Mouse (Mus musculus): ENCODE data around the gene Dgke.

Gene Dgke

DNA sequence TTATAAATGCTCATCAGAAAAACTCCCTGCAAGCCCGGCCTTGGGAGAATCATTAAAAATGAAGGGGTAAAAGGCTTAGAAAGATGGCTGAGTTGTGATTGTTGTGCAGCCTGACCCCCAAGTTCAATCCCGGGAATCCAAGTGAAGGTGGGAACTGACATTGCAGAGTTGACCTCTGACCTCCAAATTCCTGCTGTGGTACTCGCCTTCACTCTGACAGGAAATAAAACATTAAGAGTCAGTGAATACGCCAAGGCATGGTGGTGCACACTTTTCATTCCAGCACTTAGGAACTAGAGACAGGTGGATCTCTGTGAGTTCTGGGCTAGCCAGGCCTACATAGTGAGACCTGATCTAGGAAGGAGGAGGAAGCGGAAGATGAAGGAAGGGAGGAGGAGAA, 61.2 kb downstream of the Dgke start:
- CTCF ChIA-PET, result interaction anchor here in 1 of 4 experiments (1.1 kb wide), 1 partner anchor 15 kb away, joined by 3 read pairs; no protein-coding TSS in a partner anchor

DNA sequence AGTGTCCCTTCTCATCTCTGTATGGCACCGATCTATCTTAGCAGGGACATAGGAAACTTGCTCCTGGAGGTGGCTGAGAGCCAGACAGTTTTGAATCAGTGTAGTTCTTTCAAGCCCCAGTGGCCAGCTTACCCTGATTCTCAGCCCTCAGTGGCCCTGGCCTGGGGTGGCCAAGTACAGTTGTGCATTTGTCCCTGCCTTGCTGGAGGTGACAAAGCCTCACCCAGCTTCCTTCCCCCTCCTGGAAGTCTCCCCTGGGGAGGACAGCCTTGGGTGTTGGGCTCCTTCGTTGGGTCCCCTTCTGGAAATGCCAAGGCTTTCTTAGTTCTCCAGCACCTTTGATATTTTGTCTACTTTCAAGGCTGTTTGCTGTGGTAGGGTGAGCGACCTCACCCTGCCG, 62.9 kb downstream of the Dgke start:
- CTCF ChIA-PET, result interaction anchor here (0.6 to 1.9 kb wide), 17 partner anchors 8 to 575 kb away, joined by 3 to 20 read pairs (median 4); no protein-coding TSS in a partner anchor
- POLR2A ChIA-PET, result interaction anchor here (0.6 to 32.1 kb wide), 31 partner anchors 5 to 762 kb away, joined by 3 to 979 read pairs (median 5); partner anchors contain the start of genes Coil (in 1 of the 4), Elobl (in 1 of the 4) and Scpep1 (in 1 of the 4)

More for the DNA sequence above, 61.2 kb downstream of the Dgke start:
- POLR2A ChIA-PET, result interaction anchor here (0.7 to 32.1 kb wide), 10 partner anchors 6 to 316 kb away, joined by 3 to 979 read pairs (median 4); partner anchors contain the start of genes Coil (in 1 of the 4), Elobl (in 1 of the 4) and Trim25 (in 1 of the 4)

- ChIA-PET POLR2A (interaction anchor here (0.6 to 32.1 kb wide), 22 partner anchors 6 to 70 kb away, joined by 3 to 979 read pairs (median 6); partner anchors contain the start of genes Coil (in 1 of the 4) and Elobl (in 1 of the 4)), CTCF (interaction anchor here in 2 of 4 experiments (1.0 to 1.9 kb wide), 7 partner anchors 10 to 56 kb away, joined by 3 to 10 read pairs (median 3); no protein-coding TSS in a partner anchor)
Observed at GRCm38 (mm10) chr11:89003078-89003477, 63.6 kb downstream of the Dgke start.

GRCm38 (mm10) chr11:89002621-89003020, 64.0 kb downstream of the Dgke start:
- CTCF ChIA-PET, result interaction anchor here in 3 of 4 experiments (0.6 to 2.1 kb wide), 10 partner anchors 9 to 56 kb away, joined by 3 to 7 read pairs (median 4); no protein-coding TSS in a partner anchor
- POLR2A ChIA-PET, result interaction anchor here (0.7 to 32.1 kb wide), 18 partner anchors 6 to 58 kb away, joined by 3 to 979 read pairs (median 10); partner anchors contain the start of genes Coil (in 1 of the 4) and Elobl (in 1 of the 4)

- POLR2A ChIA-PET, result interaction anchor here (0.7 to 32.1 kb wide), 24 partner anchors 7 to 57 kb away, joined by 3 to 979 read pairs (median 6); partner anchors contain the start of genes Coil (in 1 of the 4) and Elobl (in 1 of the 4)
- CTCF ChIA-PET, result interaction anchor here (0.6 to 2.1 kb wide), 9 partner anchors 8 to 121 kb away, joined by 3 to 7 read pairs (median 4); no protein-coding TSS in a partner anchor
Observed at GRCm38 (mm10) chr11:89002068-89002467, 64.6 kb downstream of the Dgke start.

DNA sequence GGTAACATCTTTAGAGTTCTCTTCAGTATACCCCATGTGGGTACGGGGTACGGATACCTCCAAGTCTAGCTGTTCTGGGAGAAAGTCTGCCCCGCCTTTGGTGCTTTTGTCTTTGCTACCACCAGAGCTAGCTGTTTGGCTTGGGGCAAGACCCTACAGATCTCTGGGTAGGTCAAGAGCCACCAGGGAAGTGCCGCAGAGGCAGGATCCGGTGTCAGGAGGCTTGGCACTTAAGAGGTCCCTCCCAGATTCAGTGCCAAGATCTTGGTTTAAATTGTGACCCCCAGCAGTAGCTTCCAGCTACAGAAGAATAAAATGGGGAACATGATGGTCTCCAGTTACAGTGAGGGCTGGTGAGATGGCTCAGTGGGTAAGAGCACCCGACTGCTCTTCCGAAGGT, 65.1 kb downstream of the Dgke start:
- POLR2A ChIA-PET, result interaction anchor here (0.7 to 32.1 kb wide), 23 partner anchors 7 to 67 kb away, joined by 3 to 979 read pairs (median 5); partner anchors contain the start of genes Coil (in 1 of the 4) and Elobl (in 1 of the 4)
- CTCF ChIA-PET, result interaction anchor here in 3 of 4 experiments (0.6 to 2.1 kb wide), 9 partner anchors 8 to 120 kb away, joined by 3 to 7 read pairs (median 4); no protein-coding TSS in a partner anchor

- CTCF ChIA-PET, result interaction anchor here in 2 of 4 experiments (0.6 to 6.2 kb wide), 4 partner anchors 13 to 68 kb away, joined by 3 to 52 read pairs (median 5); no protein-coding TSS in a partner anchor
- POLR2A ChIA-PET, result interaction anchor here (0.6 to 51.7 kb wide), 22 partner anchors 8 to 92 kb away, joined by 3 to 1912 read pairs (median 8); partner anchors contain the start of genes Coil (in 1 of the 4), Elobl (in 1 of the 4) and Scpep1 (in 1 of the 4)
Observed at GRCm38 (mm10) chr11:89000527-89000819, 66.2 kb downstream of the Dgke start.

DNA sequence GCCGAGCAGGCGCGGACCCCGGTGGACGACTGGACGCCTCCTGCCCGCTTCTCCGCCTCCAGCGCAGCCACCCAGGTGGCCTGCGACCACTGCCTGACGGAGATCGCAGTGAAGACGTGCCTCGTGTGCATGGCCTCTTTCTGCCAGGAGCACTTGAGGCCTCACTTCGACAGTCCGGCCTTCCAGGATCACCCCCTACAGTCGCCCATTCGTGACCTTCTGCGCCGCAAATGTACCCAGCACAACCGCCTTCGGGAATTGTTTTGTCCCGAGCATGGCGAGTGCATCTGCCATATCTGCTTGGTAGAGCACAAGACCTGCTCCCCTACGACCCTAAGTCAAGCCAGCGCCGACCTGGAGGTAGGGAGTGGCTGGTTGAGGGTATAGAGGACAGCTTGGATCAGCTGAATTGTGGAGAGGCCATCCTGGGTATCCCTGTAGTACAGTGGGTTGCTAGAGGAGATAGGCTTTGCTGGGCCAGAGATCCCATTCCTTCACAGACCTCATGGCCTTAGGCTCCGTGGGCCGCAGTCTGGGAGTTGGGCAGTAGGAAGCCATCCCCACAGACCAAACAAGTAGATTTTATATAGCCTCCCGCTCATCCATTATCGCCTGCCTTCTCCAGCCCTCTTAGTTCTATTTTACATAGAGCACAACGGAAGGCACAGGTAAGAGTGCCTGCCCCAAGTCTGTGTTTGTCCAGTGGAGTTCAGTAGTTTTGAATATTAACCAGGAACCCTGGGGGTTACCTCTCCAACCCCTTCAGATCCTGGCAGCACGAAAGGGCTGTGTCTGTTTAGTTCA, 66.7 kb downstream of the Dgke start:
- CTCF ChIA-PET, result interaction anchor here (0.8 to 6.2 kb wide), 9 partner anchors 10 to 69 kb away, joined by 3 to 52 read pairs (median 5); no protein-coding TSS in a partner anchor
- POLR2A ChIA-PET, result interaction anchor here (0.7 to 51.7 kb wide), 34 partner anchors 9 to 621 kb away, joined by 3 to 1912 read pairs (median 5); partner anchors contain the start of genes Coil (in 1 of the 4), Elobl (in 1 of the 4) and Scpep1 (in 1 of the 4)

- CTCF ChIA-PET, result interaction anchor here (0.6 to 6.2 kb wide), 13 partner anchors 9 to 151 kb away, joined by 3 to 52 read pairs (median 4); no protein-coding TSS in a partner anchor
- POLR2A ChIA-PET, result interaction anchor here (0.6 to 51.7 kb wide), 31 partner anchors 10 to 620 kb away, joined by 3 to 1912 read pairs (median 6); partner anchors contain the start of genes Coil (in 1 of the 4), Dgke (in 1 of the 4), Elobl (in 1 of the 4) and Scpep1 (in 1 of the 4)
Observed at GRCm38 (mm10) chr11:88998974-88999722, 67.5 kb downstream of the Dgke start, which contains the start of gene Trim25. Trim25 (plus strand) TSS chr11:88999376.

GRCm38 (mm10) chr11:88998406-88998805, 68.2 kb downstream of the Dgke start:
- POLR2A ChIA-PET, result interaction anchor here (0.6 to 51.7 kb wide), 27 partner anchors 10 to 620 kb away, joined by 3 to 1912 read pairs (median 9); partner anchors contain the start of genes Coil (in 1 of the 4), Dgke (in 1 of the 4), Elobl (in 1 of the 4) and Scpep1 (in 1 of the 4)
- CTCF ChIA-PET, result interaction anchor here (0.6 to 6.2 kb wide), 14 partner anchors 9 to 150 kb away, joined by 3 to 52 read pairs (median 5); no protein-coding TSS in a partner anchor

- ChIA-PET POLR2A (interaction anchor here in 3 of 4 experiments (0.5 to 51.7 kb wide), 30 partner anchors 11 to 990 kb away, joined by 3 to 1912 read pairs (median 8); partner anchors contain the start of genes Scpep1 (in 2 of the 3), Akap1 (in 1 of the 3), Coil (in 1 of the 3) and Dgke (in 1 of the 3)), CTCF (interaction anchor here (0.5 to 6.2 kb wide), 25 partner anchors 8 to 191 kb away, joined by 3 to 52 read pairs (median 4); no protein-coding TSS in a partner anchor)
Observed at GRCm38 (mm10) chr11:88997343-88997742, 69.3 kb downstream of the Dgke start.

DNA sequence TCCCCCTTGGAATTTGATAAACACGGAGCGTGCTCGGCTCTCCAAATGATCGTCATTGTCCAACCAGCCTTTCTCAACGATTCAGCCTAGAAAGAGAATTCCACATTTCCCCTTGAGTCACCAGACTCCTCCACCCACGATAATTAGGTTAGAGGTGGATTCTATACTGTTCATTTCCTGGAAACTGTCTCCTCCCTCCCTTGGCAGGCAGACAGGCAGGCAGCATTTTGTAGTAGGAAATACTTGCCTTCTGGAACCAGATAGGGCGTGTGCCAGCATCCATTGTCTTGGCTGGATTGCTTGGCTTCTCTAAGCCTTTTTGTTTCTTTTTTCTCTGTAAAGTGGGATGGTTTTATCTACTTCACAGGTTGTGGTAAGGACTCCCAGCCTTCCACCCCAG, 70.2 kb downstream of the Dgke start:
- ChIA-PET CTCF (interaction anchor here (0.5 to 6.2 kb wide), 21 partner anchors 9 to 1867 kb away, joined by 3 to 52 read pairs (median 4); no protein-coding TSS in a partner anchor), POLR2A (interaction anchor here (0.6 to 51.7 kb wide), 36 partner anchors 8 to 152 kb away, joined by 3 to 1912 read pairs (median 6); partner anchors contain the start of genes Scpep1 (in 2 of the 4), Akap1 (in 1 of the 4), Coil (in 1 of the 4) and Dgke (in 1 of the 4))

DNA sequence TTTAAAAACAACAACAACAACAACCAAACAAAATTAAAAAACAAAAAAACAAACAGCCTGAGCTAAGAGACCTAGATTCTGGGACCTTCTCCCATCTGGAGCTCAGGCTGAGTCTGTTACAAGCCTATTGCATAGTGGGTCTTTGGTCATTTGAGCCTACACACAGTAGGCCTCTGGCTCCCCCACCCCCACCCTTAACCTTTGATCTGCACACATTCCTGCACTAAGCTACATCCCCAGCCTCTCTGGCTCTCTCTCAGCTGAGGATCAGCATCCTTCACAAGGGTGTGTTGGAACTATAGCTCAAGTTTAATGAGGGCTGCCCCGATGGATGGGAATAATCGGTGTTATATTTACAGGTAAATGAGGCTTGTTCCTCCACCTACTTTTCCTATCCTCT, 71.0 kb downstream of the Dgke start:
- CTCF ChIA-PET, result interaction anchor here (0.6 to 6.2 kb wide), 16 partner anchors 8 to 1175 kb away, joined by 3 to 52 read pairs (median 4); no protein-coding TSS in a partner anchor
- POLR2A ChIA-PET, result interaction anchor here (0.6 to 51.7 kb wide), 58 partner anchors 8 to 447 kb away, joined by 3 to 1912 read pairs (median 5); partner anchors contain the start of genes Elobl (in 2 of the 4), Scpep1 (in 2 of the 4), Akap1 (in 1 of the 4) and Coil (in 1 of the 4)

DNA sequence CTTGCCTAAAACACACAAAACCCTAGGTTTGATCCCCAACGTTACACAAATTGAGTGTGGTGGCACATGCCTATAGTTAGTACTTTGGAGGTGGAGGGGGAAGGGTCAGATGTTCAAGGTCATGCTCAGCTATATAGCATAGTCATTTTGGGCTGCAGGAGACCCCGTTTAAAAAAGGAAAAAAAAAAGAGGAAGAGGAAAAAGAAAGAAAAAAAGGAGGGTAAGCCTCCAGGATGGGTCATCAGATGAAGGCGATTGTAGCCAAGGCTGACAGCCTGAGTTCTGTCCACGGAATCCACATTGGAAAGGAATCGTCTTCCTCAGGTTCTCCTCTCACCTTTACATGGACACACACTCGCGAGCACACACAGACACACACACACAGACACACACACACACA, 72.2 kb downstream of the Dgke start:
- CTCF ChIA-PET, result interaction anchor here (1.0 to 3.0 kb wide), 13 partner anchors 10 to 134 kb away, joined by 3 to 30 read pairs (median 13); no protein-coding TSS in a partner anchor
- POLR2A ChIA-PET, result interaction anchor here (0.6 to 51.7 kb wide), 31 partner anchors 9 to 138 kb away, joined by 3 to 1912 read pairs (median 11); partner anchors contain the start of genes Dgke (in 2 of the 4), Scpep1 (in 2 of the 4), Coil (in 1 of the 4) and Elobl (in 1 of the 4)

- CTCF ChIA-PET, result interaction anchor here (0.5 to 3.0 kb wide), 74 partner anchors 8 to 440 kb away, joined by 3 to 34 read pairs (median 5); partner anchors contain the start of genes Akap1 (in 1 of the 4), Dgke (in 1 of the 4), Elobl (in 1 of the 4) and Scpep1 (in 1 of the 4)
- POLR2A ChIA-PET, result interaction anchor here (0.6 to 51.7 kb wide), 103 partner anchors 9 to 909 kb away, joined by 3 to 1912 read pairs (median 5); partner anchors contain the start of genes Coil (in 3 of the 4), Dgke (in 2 of the 4), Scpep1 (in 2 of the 4) and Akap1 (in 1 of the 4)
Observed at GRCm38 (mm10) chr11:88993625-88994024, 73.0 kb downstream of the Dgke start.

- ChIA-PET POLR2A (interaction anchor here (0.6 to 51.7 kb wide), 100 partner anchors 9 to 791 kb away, joined by 3 to 1912 read pairs (median 5); partner anchors contain the start of genes Coil (in 3 of the 4), Dgke (in 2 of the 4), Scpep1 (in 2 of the 4) and Akap1 (in 1 of the 4)), CTCF (interaction anchor here (0.5 to 3.0 kb wide), 70 partner anchors 9 to 440 kb away, joined by 3 to 34 read pairs (median 5); partner anchors contain the start of genes Akap1 (in 1 of the 4), Dgke (in 1 of the 4), Elobl (in 1 of the 4) and Scpep1 (in 1 of the 4))
Observed at GRCm38 (mm10) chr11:88993186-88993585, 73.5 kb downstream of the Dgke start.

All from embryonic stem cell, embryonic (primary cell).